Mouse (Mus musculus): Measurements from ENCODE around the gene Nemf.
"Not testable (repeated sequence)": the region's sequence is repeated elsewhere in the genome, so short reads cannot be mapped to it uniquely, and the experiment has no call there.

The Nemf gene

DNA sequence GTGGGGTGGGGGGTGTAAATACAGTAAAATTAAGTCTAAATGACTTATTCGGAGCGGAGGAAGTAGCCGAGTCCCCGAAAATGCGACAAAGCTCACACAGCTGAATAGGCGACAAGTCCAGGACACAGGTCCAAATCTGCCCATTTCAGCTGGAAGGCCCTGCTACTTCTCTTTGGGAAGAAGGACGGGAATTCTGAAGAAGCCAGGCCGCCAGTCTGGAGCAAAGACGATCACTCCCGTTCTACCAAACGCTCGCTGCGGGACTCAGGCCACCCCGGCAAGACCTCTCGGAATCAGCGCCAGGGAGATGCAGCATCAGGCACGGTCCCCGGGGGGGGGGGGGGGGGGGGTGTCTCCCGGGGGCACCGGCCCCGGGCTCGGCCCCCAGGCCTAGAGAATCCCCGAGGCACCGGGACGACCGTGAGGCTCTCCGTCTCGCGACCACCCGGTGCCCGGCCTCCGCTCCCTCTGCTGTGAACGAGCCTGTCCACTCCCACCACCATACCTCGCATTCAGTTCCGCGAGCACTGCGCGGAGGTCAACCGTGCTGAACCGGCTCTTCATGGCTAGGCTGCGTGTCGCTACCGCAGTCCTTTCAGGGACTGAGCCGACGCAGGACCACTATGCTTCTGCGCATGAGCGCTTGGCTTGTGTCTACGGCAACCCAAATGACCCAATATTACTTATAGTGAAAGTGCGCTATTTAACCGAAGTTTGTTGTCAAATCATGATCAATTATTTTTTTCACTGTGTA lies at the start of gene Nemf:
Gene Nemf, minus strand, starts transcription at position 620 of the 754 bp plus-strand sequence.
- peak; percentile 77 to 87 for DNase-seq (ENCODE audit: low spot score in 2 of 2)

DNA sequence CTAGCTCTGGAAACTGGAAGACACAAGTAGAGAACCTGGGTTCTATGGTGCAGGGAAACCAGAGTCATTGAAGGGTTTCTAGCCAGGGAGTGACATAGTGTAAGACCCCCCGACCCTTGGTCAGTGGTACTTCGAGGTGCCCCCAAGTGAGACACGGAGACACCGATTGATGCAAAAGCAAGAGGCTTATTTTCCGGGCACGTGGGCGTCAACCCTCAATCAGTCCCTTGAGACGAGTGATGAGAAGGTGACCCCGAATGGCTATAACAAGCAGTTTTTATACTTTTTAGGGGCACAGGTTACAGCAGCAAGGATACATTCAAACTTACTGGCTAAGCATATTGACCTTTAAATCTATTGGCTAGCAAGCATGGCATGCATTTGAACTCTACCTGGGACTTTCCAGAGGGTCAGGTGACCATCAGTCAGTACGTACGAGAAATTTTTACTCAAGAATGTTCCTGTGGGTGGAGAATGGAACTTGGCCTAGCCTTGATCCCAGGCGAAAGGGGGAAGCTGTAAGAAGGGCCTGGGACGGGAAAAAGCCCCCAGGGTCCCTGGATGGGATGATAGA lies 45.7 kb upstream of the Nemf start:
- no peak for DNase-seq (ENCODE audit: low spot score in 2 of 2)

DNA sequence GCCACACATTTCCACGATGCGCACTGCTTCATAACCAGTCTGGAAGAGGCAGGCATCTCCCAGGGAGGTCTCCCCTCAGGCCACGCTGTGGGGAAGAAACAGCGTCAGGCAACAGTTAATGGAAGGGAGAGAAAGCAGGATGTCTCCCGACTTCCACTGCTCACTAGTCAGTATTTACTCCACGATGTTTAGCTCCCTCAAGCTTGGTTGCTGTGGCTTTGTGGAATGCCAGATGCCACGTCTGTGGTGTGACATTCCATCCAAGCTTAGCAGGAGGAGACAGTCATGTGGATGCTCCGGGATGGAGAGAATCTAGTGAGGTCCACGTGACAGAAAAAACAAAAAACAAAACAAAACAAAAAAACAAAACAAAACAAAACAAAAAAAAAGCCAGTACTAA lies 45.1 kb upstream of the Nemf start:
- DNase-seq (ENCODE audit: low spot score in 2 of 2) = no peak

DNA sequence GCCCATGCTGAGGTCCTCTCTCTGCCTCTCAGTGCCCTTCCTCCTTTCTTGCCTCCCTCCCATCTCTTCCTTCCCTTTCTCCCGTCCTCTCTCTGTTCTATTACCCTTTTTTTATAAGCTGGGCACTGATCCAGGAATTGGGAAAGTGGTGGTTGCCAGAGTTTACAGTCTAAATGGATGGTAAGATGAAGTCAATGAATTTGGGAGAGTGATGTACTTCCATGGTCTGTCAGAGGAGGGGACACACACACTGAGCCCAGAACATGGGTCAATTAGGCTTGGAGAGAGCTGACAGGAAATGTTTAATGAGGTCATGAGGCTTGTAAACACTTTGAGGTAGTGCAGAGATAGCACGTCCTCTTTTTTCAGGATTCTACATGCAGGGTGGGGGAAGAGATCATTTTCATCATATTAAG lies 43.9 kb upstream of the Nemf start:
- no peak for DNase-seq (ENCODE audit: low spot score in 2 of 2)

DNA sequence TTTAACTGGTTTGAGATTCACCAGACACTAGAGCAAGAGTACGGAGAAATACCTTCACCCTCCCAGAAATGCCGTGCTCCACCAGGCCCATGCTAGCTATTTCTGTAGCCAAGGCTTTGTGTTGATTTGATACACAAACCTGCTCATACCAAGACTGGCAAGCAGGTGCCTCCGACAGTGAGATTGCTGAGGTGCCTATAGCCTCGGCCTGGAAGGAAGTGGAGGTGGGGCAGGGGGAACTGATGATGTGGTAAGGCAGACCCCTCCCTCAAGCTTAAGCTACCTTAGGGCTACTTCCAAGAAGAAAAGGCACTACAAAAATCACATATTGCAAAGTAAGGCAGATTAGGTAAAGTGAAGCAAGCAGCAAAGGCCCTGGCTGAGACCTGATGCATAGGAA lies 43.4 kb upstream of the Nemf start:
- DNase-seq (ENCODE audit: low spot score in 2 of 2) = no peak

DNA sequence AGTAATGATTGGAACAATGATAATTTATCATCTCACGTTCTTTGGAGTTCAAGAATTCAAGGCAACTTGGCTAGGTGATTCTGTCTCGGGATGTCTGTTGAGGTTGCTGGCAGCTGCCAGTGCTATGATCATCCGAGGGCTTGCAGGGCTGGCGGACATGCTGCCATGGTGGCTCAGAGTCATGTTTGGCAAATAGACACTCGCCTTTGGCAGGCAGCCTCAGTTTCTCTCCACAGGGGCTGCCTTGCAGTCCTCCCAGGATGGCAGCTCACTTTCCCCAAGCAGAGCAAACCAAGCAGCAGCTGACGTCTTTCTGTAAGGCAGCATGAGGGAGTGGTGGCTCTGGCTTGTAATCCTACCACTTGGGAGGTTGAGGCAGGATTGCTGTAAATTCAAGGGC lies 37.5 kb upstream of the Nemf start:
- DNase-seq (ENCODE audit: low spot score in 2 of 2) = no peak

DNA sequence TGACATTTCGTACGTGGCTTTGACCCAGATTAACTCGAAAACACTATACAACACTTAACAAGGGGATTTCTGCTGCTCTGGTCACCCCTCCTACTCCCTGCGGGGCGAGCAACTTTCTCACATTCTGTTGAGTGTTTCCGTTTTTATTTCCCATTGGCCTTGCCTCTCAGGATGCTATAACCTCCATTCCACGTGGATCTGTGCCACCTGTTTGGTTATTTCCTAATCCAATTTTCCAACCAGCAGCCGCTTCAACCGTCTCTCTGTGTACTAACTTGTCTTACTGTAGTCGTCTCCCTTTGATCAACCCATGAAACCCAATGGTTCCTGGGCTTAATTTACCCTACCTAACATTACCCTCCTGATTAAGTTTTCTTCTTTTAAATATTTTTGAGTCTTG lies 36.1 kb upstream of the Nemf start:
- DNase-seq (ENCODE audit: low spot score in 2 of 2) = no peak

DNA sequence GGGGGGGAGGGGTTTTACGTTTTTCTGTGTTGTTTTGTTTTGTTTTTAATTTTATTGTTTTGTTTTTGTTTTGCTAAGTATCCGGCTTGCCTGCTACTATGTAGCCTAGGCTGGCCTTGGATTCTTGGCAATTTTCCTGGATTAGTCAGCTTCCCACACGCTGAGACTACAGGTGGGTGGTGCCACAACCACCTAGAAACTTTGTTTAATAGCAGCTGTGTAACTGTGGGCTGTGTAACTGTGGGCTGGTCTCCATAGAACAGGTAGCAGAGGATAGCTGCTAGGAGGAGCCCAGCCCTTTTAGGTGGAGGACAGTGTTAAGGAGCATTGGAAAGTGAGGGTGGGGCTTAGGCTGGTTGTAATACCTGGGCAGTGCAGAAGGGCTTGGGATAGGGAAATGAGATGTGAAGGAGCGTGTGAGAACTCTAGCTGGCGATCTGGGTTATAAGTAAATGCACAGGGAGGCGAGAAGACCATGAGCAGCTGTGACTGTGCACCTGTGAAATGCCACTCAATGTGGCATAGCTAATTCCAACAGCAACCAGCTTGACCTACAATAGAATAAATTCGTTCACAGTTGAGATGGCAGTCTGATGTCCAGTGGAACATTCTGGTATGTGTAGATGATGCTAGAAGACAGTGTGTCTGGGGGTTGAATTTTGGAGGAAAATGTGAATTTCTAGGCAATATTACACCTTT lies 33.2 kb upstream of the Nemf start:
- no peak for DNase-seq (ENCODE audit: low spot score in 2 of 2)

DNA sequence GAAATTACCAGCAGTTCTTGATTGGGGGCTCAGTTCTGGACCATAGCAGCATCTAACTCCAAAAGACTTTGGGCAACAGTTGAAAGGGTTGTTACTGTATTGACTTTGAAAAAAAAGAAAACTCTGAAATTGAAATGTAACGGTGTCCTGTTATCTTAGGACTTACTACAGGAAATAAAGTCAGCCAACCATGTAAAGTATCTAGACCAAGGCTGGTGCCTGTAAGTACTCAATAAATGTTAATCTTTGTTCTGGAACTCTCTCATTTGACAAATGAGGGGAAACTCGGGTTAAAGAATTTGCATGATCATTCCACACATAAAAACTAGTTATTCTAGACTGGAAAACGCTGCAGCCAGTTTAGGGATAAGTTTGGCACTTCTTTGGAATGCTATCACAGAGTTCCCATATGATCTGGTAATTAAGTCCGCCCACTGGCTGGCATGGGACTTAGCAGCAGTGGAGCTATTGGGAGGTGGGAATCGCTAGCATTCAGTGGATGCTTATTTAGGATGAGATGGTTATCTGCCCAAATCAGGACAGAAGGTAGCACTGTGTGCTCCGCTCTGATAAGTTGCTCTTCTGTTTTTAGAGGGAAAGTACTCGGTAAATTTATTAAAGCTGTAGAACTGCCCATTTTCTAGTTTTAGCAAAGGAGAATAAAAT lies 32.4 kb upstream of the Nemf start:
- no peak for DNase-seq (ENCODE audit: low spot score in 2 of 2)

DNA sequence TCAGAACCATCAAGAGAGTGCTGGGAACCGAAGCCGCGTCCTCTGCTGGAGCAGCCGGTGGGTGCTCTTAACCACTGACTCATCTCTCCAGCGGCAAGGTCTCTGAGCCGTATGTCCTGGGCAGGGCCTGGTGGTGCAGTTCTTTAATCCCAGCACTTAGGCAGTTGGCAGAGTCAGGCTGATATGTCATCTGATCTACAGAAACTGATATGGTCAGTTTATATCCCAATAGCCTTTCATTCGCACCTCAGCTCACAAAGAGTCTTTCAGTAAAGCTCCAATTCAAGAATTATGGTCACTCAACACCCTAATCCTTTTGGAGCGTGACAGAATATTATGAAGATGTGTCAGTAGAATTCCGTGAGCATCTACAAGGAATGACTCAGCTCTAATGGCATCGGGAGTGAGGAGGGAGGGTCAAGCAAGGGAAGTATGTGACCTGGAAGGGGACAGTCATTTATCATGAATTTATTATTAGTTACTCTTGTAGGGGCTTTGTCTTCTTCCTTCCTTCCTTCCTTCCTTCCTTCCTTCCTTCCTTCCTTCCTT lies 31.4 kb upstream of the Nemf start:
- no peak for DNase-seq (ENCODE audit: low spot score in 2 of 2)

DNA sequence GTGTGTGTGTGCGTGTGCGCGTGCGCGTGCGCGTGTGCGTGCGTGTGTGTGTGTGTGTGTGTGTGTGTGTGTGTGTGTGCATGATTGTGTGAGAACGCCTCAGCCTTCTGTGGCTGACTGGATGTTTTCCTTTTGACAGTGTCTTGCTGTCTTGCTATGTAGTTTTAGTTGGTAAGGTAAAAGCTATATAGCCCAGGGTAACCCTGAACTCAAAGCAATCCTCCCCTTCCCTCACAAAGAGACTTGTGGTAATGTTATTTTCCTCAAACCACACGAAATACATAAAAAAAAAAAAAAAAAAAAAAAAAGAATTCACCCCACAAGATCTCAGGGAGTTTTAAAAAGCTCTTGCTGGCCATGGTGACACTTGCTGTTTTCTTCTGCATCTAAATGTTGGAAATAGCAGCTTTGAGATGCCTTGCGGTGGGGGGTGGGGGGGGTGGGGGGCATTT lies 29.3 kb upstream of the Nemf start:
- DNase-seq (ENCODE audit: low spot score in 2 of 2) = not testable (repeated sequence)

DNA sequence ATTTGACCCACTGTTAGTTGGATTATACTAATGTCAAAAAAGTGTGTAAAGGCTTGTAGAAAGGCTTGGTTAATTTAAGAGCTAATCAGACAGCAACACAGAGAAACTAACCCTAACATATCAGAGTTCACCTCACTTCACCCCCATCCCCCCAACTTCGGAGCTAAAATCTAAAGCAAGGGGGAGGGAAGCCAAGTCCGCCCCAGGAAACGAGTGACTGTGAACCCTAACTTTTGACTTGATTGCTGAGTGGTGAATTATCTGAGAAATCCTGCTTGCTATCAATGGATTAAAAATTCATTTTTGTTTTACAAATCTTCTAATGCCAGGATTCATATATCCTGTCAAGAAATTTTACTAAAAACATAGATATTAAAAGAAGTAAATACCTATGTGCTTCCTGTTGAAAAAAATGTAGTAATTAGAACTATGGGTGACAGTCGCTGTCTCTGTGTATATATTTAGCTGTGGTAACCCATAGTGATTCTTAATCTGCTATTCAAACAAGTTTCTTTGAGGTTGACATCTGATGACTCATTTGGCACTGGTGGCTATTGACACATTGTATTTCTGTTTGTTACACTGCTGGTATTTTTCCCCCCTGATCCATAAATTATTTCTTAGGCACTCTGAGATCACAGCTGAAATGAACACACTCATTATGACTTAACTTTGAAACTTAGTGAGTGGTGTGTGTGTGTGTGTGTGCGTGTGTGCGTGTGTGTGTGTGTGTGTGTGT lies 28.7 kb upstream of the Nemf start:
- DNase-seq (ENCODE audit: low spot score in 2 of 2) = no peak

DNA sequence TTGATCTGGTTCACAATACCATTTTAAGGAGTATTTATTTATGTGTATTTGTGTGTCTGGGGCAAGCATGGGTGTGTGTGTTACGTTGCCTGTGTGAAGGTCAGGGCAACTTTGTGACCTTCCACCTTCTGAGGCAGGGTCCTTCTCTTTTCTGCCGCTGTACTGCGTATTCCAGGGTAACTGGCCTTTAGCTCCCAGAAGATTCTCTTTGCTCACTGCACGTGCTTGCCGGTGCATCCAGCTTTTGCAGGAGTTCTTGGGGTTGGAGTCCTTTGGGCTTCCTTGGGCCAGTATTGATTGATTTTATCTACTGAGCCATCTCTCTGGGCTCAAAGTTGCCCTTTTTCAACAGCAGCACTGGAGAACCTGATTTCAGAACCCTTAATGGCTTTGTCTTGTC lies 27.6 kb upstream of the Nemf start:
- DNase-seq (ENCODE audit: low spot score in 2 of 2) = no peak

DNA sequence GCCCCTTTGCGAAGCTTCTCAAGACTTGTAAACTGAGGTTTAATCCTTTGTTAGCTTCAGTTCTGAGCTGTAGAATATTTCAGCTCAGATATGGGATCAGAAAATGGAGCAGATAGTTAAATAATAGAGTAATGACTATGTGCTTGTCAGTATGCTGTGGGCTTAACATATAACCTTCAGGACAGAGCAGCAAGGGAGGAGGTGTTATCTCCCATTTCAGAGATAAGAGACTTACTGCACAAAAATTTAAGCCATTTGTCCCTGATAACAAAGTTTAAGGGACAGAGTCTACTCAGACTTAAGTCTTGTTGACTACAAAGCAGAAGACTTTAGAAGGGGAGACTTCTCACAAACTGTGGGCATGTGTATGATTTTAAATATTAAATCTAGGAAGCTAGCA lies 25.9 kb upstream of the Nemf start:
- DNase-seq (ENCODE audit: low spot score in 2 of 2) = no peak

DNA sequence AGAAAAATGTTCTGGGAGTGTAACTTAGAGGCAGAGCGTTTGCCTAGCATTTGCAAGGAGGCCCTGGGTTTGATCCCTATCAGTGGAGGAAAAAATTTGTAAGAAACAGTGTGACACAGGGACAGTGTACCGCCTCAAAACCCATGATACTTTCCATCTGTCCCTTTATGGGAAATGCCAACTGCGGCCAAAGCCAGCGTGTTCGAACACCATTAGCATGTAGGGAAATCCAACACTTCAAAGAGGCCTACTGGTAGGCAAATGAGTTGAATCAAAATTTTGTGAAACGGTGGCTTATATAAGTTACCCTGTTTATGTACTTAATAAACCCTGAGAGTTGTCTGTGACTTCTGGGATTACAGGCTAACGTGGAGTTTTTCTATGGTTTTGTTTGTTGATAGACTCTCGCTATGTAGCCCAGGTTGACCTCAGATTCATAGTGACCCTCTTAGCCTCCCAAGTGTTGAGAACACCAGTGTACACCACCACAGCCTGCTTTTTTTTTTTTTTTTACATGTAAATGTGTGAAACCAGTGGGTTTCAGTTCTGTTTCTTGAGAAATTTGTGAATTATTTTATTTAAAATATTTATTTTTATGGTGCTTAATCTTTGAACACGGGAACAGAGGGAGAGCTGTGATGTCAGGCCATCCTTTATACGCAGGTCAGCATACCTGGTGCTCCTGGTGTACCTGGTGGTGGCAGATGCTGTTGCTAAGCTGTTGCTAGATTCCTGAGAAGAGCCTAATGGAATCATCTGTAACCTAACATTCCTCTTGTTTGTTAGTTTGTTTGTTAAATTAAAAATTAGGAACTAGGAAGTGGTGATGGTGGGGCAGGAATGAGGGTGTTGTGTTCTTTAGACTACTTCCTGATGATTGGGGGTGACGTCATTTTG lies 21.8 kb upstream of the Nemf start:
- DNase-seq (ENCODE audit: low spot score in 2 of 2) = no peak

DNA sequence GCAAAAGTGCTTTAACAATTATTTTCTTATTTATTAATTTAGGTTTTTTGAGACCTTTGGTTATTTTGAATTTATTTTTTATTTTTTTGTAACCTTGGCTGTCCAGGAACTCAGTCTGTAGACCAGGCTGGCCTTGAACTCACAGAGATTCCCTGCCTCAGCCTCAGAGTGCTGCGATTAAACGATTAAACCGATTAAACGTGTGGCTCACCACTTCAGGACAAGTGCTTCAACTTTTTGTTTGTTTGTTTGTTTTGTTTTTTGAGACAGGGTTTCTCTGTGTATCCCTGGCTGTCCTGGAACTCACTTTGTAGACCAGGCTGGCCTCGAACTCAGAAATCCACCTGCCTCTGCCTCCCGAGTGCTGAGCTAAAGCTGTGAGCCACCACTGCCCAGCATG lies 20.7 kb upstream of the Nemf start:
- DNase-seq (ENCODE audit: low spot score in 2 of 2) = not testable (repeated sequence)

DNA sequence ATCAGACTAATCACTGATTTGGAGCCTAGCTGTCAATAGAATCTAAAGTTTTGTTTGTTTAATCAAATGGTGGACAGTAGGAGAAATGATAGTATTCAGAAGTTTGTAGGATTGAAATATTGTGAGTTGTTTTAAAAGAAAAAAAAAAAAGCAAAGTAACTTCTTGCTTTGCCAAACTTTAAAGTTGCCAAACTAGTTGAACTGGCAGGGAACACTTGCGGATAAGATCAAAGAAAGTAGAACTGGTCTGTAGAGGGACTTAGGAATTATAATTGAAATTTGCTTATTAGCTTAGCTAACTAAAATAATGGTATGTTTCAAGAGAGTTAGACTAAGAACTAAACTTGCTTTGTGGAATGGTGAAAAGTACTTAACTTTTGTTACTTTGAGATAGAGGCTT lies 20.2 kb upstream of the Nemf start:
- DNase-seq (ENCODE audit: low spot score in 2 of 2) = no peak

DNA sequence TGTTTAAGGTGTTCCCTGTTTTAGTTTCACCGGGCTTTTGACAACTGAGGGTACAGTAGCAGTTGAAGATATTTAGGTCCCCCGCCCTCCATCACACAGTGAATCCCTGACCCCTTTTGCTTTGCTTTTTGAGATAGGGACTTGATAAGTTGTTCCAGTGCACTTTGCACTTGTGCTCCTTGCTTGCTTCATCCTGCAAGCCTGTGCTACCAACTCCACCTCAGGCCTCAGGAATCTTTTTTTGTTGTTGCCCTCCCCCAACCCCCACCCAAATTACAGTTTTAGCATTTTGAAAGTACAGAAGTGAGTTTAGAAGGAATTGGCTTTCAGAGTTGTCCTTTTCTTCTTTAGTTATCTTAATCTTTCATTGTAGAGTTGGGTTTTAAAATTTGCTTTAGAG lies 19.2 kb upstream of the Nemf start:
- DNase-seq (ENCODE audit: low spot score in 2 of 2) = no peak

DNA sequence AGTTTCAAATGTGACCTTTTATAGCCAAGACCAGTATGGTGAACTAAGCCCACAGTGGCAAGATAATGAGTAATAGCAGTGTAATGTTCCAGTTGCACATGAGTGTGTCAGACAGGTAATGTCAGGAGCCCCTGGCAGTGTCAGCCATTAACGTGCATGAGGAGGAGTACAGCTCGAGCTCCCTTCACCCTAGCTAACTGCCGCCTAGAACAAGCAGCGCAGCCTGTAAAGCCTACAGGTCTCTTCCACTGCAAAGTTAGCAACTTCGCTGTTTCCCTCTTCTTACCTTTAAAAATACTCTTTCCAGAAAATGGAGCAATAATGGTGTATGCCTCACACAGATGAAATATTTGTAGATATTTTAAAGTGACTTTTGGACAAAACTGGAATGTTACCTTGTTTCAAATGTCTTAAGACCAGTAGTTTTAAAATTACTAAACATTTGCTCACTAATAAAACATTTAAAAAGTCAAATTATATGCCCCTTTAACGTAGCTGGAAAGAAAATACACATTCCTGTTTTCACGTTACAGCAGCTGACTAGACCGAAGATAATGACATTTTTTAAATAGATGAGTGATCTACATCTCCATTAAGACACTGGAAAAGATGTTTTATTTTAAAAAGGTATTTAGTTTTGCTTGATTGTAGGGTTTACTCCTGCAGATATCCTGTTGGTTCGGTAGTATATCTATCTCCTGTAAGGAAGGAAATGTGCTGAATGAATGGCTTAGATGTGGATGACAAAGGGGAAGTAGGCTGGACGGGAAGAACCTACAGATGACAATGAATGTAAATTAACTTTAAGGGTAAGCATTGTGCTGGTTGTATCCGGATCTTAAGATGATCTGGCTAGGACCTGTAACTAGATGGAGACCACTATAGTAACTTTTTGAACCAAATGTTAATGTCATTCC lies 17.1 kb upstream of the Nemf start:
- DNase-seq (ENCODE audit: low spot score in 2 of 2) = peak; percentile 30 to 34

Data from spleen, postnatal 10 days (tissue).